Mouse (Mus musculus): ENCODE results near the gene Tnrc6c. TPM values are rescaled to one million over a fixed set of nuclear protein-coding genes. Genes with fewer than 3 reads are reported as not detected.
A peak's percentile ranks its signal among the peaks of the same experiment; 100 is the strongest.

Gene Tnrc6c
- total RNA-seq, 2 experiments from 2014 or later = 47.7 to 65.3 TPM

GRCm38 (mm10) chr11:117666563-117666962 lies 12.5 kb downstream of the Tnrc6c start:
- DNase-seq (ENCODE audit: low spot score in 2 of 2) = no peak
- intact Hi-C loops (cut with DNase I) = no loop called here

DNA sequence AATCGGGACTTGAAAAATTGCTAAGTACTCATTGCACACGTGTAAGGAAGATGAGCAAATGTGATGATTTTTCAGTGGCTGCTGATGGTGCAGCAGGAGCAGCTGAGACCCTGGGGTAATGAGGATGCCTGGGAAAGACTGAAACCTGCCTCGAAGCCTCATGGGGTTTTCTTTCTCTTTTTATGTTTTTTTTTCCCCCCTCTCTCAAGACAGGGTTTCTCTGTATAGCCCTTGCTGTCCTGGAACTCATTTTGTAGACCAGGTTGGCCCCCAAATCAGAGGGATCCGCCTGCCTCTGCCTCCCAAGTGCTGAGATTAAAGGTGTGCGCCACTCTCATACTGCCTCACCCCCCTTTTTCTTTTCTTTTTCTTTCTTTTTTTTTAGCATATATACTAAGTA lies 13.1 kb downstream of the Tnrc6c start:
- intact Hi-C loops (cut with DNase I) = no loop called here
- DNase-seq (ENCODE audit: low spot score in 2 of 2) = no peak

DNA sequence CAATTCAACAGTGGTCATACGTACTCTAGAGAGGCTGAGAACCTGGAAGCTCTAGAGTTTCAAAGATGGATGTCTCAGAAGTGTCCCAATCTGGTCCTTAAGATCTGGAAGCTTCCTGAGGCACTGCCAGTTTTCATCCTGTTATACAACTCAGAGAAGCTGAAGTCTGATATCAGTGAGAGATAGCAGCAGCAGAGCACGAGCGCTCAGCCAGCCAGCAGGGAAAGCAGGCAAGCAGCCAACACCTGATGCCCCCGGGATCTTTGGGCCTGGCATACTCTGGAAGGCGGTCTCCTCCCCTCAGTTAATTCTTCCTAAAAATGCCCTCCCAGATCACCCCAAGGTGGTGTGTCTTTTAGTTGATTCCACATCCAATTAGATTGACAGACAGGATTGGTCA lies 13.7 kb downstream of the Tnrc6c start:
- DNase-seq (ENCODE audit: low spot score in 2 of 2) = no peak
- intact Hi-C loops (cut with DNase I) = no loop called here

- intact Hi-C loops (cut with DNase I) = no loop called here
- DNase-seq (ENCODE audit: low spot score in 2 of 2) = no peak
These were observed 17.5 kb downstream of the Tnrc6c start for GRCm38 (mm10) chr11:117671626-117672025.

DNA sequence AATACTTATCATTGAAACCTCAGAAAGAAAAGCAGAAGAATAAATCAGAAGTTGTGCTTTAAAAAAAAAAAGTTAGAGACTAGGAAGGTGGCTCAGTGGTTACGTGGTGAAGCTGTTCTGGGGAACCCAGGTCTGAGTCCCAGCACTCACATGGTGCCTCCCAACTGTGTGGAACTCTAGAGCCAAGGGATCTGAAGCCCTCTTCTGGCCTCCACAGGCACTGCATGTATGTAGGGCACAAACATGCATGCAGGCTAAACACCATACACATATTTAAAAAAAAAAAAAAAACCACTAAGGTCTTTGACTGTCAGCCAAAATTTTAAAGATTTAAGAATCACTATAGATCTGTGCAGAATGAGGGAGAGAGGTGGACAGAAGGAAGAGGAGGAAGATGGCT lies 20.4 kb downstream of the Tnrc6c start:
- DNase-seq (ENCODE audit: low spot score in 2 of 2) = no peak
- intact Hi-C loops (cut with DNase I) = no loop called here

DNA sequence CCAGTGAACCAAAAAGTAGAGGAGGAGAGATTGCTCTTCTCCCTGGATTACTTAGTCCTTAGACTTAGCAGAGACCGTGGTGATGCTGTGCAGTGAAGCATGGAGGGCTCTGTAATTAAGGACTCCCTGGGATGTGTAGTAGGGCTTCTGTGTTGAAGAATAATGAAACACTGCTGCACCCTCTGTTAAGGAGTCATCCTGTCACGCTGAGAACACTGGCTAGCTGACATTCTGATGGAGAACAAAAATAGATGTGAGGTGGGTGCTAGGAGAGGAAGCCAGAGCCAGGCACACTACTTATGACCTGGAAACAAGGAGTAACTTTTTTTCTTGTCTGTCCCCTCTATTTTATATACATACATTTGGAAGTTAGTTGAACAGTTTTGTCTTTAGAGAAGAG lies 22.6 kb downstream of the Tnrc6c start:
- intact Hi-C loops (cut with DNase I) = no loop called here
- no peak for DNase-seq (ENCODE audit: low spot score in 2 of 2)

DNA sequence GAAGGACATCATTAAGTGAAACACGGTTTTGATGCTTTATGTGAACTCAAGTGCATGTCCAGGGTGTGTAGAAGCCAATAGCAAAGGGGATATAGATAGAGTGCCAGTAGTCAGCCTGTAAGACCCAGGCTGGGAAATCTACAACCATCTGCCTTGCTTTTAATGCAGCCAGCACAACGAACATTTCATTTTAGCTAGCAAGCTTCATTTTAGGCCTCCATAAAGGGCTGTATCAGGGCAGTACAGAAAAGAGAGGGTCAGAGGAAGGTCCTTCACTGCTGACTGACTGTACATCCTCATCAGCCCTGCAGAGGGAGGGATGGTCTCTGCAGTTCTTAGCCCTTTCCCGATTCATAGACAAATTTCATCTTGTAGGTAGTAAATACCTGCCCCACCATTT lies 23.0 kb downstream of the Tnrc6c start:
- intact Hi-C loops (cut with DNase I) = no loop called here
- no peak for DNase-seq (ENCODE audit: low spot score in 2 of 2)

DNA sequence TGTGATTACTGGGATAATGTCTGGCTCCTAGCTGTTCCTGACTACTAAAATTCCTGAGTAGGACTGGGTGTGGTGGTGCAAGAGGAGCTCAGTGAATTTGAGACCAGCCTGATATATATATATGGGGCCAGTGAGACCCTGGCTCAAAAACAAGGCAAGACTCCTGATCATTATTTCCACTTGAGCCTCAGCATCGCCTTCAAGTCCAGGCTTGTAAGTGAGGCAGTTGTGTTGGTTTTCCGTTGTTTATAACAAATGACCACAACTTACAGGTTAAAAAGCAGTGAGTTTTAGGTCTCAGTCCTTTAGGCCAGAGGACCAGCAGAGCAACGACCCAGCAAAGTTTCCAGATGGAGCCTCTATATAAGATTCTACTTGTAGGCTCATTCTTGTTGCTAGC lies 23.5 kb downstream of the Tnrc6c start:
- no peak for DNase-seq (ENCODE audit: low spot score in 2 of 2)
- intact Hi-C loops (cut with DNase I) = no loop called here

- intact Hi-C loops (cut with DNase I) = no loop called here
- no peak for DNase-seq (ENCODE audit: low spot score in 2 of 2)
These were observed 24.1 kb downstream of the Tnrc6c start for GRCm38 (mm10) chr11:117678155-117678554.

GRCm38 (mm10) chr11:117678740-117679139 lies 24.7 kb downstream of the Tnrc6c start:
- intact Hi-C loops (cut with DNase I) = no loop called here
- DNase-seq (ENCODE audit: low spot score in 2 of 2) = no peak

DNA sequence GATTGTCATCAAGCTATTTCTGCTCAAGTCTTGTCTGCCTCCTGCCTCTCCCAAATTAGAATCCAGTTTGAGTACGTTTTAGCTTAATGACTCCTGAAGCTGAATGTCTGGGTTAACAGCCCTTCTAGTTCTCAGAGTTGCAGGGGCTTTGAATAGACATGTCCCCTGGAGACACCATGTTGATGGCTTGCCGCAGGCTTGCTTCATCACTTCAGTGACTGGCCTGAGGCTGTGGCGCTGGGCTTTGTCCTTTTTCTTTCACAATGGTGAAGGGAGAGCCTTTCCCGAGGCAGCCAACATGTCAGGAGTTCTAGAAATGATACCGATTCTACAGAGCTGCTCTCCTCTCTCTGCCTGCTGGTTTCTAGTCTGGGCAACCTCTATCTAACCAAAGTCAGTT lies 30.6 kb downstream of the Tnrc6c start:
- intact Hi-C loops (cut with DNase I) = no loop called here
- DNase-seq (ENCODE audit: low spot score in 2 of 2) = no peak

GRCm38 (mm10) chr11:117685461-117685860 lies 31.4 kb downstream of the Tnrc6c start:
- DNase-seq (ENCODE audit: low spot score in 2 of 2) = peak in 1 of 2 experiments; percentile 29
- intact Hi-C loops (cut with DNase I) = no loop called here

DNA sequence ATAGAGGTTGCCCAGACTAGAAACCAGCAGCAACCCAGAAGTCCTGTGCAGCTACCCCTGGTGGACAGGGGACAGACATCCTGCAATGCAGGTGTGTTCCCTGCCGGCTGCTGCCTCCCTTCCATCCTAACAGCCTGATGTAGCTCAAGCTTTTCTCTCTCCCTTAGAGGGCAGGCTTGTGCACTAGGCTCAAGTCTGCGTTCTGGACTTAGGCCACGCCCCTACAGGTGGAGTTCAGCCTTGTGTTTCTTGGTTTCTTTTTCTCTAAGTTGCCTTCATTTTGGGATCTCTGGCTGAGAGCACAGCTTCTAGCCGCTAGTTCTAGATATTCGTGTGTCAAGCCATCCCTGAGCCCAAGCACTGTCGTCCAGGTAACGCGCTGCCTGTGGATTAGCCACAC lies 31.9 kb downstream of the Tnrc6c start:
- intact Hi-C loops (cut with DNase I) = no loop called here
- DNase-seq (ENCODE audit: low spot score in 2 of 2) = no peak

DNA sequence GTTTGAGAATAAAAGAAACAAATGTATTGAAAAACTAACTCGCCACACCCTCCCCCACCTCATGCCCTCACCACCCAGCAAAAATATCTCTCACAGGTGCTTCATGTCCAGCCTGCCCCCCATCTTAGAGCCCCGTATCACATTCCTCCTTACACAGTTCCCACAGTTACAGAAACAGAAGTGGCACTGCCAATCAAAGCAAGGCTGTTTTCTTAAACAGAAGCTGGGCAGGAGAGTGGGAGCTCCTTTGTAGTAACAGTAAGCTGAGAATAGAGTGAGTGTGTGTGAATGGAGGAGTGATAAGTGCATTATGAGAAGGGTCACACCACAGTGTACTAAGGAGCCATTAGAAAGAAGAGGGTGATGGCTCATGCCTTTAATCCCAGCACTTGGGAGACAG lies 34.5 kb downstream of the Tnrc6c start:
- DNase-seq (ENCODE audit: low spot score in 2 of 2) = no peak
- intact Hi-C loops (cut with DNase I) = no loop called here

DNA sequence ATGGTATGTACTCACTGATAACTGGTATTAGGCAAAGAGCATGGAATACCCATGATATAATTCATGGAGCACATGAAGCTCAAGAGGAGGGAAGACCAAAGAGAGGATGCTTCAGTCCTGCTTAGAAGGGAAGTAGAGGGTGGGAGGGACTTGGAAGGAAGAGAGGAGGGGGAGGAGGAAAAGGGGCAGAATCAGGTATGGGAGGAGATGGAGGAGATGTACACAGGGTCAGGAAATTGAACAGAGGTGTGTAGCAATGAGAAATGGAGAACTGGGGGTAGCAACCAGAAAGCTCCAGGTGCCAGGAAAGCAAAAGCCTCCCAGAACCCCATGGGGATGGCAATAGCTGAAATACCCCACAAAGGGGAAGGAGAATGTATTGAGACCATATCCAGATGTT lies 37.2 kb downstream of the Tnrc6c start:
- intact Hi-C loops (cut with DNase I) = no loop called here
- DNase-seq (ENCODE audit: low spot score in 2 of 2) = no peak

- DNase-seq (ENCODE audit: low spot score in 2 of 2) = no peak
- intact Hi-C loops (cut with DNase I) = no loop called here
These were observed 40.0 kb downstream of the Tnrc6c start for GRCm38 (mm10) chr11:117694050-117694449.

- no peak for DNase-seq (ENCODE audit: low spot score in 2 of 2)
- intact Hi-C loops (cut with DNase I) = no loop called here
These were observed 42.5 kb downstream of the Tnrc6c start for GRCm38 (mm10) chr11:117696585-117696984.

DNA sequence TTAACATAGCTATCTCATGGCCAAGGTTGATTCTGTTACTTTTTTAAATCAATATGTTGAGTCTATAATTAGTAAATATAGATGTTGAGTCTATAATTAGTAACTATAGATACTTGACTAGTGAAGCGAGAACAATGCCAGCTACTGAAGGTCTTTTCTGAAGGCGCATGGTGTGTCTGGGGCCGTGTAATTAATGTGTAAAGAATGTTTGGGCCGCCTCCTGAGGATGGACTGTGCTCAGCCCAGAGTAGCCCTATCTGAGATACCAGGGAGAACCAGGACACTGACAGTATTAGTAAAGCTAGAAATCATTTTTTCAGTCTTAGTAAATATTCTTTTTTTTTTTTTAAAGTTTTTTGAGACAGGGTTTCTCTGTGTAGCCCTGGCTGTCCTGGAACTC lies 46.8 kb downstream of the Tnrc6c start:
- DNase-seq (ENCODE audit: low spot score in 2 of 2) = no peak
- intact Hi-C loops (cut with DNase I) = no loop called here

DNA sequence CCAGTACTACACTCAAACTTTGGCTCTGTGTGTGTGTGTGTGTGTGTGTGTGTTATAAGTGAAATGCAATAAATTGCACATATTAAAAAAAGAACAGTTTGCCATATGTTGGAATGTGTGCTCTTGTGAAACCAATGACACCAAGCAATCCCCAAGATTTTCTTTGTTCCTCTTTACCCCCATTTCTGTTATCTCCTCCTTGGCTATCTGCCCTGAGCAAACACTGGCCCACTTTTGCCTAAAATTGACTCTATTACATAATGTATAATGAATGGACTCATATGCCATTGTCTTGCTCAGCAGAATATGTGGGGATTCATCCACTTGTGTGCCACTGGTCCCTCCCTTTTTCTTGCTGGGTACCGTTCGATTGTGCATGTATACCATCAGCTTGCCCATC lies 52.2 kb downstream of the Tnrc6c start:
- DNase-seq (ENCODE audit: low spot score in 2 of 2) = no peak
- intact Hi-C loops (cut with DNase I) = loop anchor here (5.0 kb wide), 2 partner anchors 76 to 116 kb away; partner anchors contain the start of genes Tmc6 and Tmc8

DNA sequence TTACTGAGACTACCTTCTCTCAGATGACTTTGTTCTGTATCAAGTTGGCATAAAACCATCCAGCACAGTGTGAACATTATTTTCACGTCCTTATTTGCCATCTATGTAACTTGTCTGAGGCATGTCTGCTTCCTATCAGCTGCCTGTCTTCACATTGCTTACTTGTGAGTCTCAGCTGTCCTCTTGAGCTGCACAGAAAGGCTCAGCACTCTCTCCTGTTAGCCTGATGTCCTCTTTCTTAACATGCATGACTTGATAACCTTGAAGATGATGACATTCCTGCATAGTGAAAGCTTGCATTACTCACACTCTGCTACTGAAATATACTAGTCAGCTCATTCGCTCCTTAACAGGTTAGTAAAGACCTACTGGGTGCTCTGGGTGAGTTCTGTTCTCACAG lies 53.1 kb downstream of the Tnrc6c start:
- intact Hi-C loops (cut with DNase I) = loop anchor here (5.0 kb wide), 2 partner anchors 75 to 115 kb away; partner anchors contain the start of genes Tmc6 and Tmc8
- DNase-seq (ENCODE audit: low spot score in 2 of 2) = no peak

DNA sequence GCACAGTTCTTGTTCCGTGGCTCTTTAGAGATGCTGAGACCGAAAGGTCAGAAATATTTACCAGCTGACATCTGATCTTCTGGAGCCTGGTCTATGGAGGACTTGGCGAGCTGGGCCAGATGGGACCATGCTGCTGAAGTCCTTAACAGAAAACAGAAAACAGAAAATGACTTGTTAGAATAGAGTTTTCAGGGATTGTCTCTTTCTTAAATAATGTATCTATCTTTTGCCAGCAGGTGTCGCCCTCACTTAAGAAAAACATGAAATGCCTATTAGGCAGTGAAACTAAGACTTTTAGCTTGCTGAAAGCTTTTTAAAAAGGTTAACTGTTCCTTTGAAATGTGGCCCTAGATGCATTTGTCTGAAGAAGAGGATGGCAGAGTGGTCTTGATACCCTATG lies 55.2 kb downstream of the Tnrc6c start:
- intact Hi-C loops (cut with DNase I) = loop anchor here (5.0 kb wide), 2 partner anchors 73 to 113 kb away; partner anchors contain the start of genes Tmc6 and Tmc8
- no peak for DNase-seq (ENCODE audit: low spot score in 2 of 2)

GRCm38 (mm10) chr11:117710815-117711294 lies 56.8 kb downstream of the Tnrc6c start:
- intact Hi-C loops (cut with DNase I) = no loop called here
- no peak for DNase-seq (ENCODE audit: low spot score in 2 of 2)

Measured in left cerebral cortex, postnatal 36 days (tissue).